Mouse (Mus musculus) hindbrain, postnatal 0 days (tissue): ENCODE data around the gene Lrch4. TPM values are rescaled to one million over a fixed set of nuclear protein-coding genes. Genes with fewer than 3 reads are reported as not detected.

Experiments
- ATAC-seq: fragments of 200-750 bp; cut with Nextera tagmentation; 2 replicates; pipeline ENCODE4 v1.8.0; 2017; ENCODE audit warnings: mild to moderate bottlenecking, moderate TSS enrichment, moderate library complexity
- DNase-seq: peaks from one replicate; pipeline ENCODE4 v3.0.0-alpha.2; 2015; ENCODE audit warnings: low spot score
- H3K27ac ChIP-seq: fragments of 300-500 bp; sonication (generic); 2 replicates; pipeline ENCODE4 v1.5.1; 2014; ENCODE audit warnings: mild to moderate bottlenecking
- H3K27me3 ChIP-seq: fragments of 300-500 bp; sonication (generic); 2 replicates; pipeline ENCODE4 v1.6.1; 2014; ENCODE audit warnings: low read length, mixed read lengths; ENCODE audit not compliant: insufficient read depth
- H3K36me3 ChIP-seq: fragments of 300-500 bp; sonication (generic); 2 replicates; pipeline ENCODE4 v1.6.1; 2014; ENCODE audit warnings: low read length, mixed read lengths; ENCODE audit not compliant: insufficient read depth
- H3K4me1 ChIP-seq: fragments of 300-500 bp; sonication (generic); 2 replicates; pipeline ENCODE4 v1.6.1; 2014; ENCODE audit warnings: antibody characterized with exemption, low read length, mixed read lengths; ENCODE audit not compliant: insufficient read depth
- H3K4me2 ChIP-seq: fragments of 300-500 bp; sonication (generic); 2 replicates; pipeline ENCODE4 v1.6.1; 2014; ENCODE audit warnings: low read depth, mild to moderate bottlenecking, low read length, moderate library complexity, mixed read lengths
- H3K4me3 ChIP-seq: fragments of 300-500 bp; sonication (generic); 2 replicates; pipeline ENCODE4 v1.5.1; 2014; ENCODE audit warnings: low read length
- H3K9ac ChIP-seq: fragments of 300-500 bp; sonication (generic); replicated peaks from 2 replicates; pipeline ENCODE4 v1.6.1; 2014; ENCODE audit warnings: mild to moderate bottlenecking, low read length, moderate library complexity, mixed read lengths
- H3K9me3 ChIP-seq: fragments of 300-500 bp; sonication (generic); 2 replicates; pipeline ENCODE4 v1.6.1; 2016; ENCODE audit warnings: low read length, mixed read lengths
- CTCF ChIP-seq: IDR thresholded peaks from 2 replicates; pipeline ENCODE4 v1.5.1; 2016; ENCODE audit warnings: antibody characterized with exemption, control low read depth, low read depth
- WGBS: fragments of 180-500 bp; shearing (Covaris S2); extraction: QIAGEN DNeasy Blood & Tissue Kit; methylation state at CpG from one replicate; pipeline ENCODE4 v1.1.7; 2014; 5-methylcytosine and 5-hydroxymethylcytosine counted together
- polyA plus RNA-seq: library from polyadenylated mRNA; unstranded; fragments of >200 nt; fragmentation: Nextera tagmentation; extraction: Ambion mirVana; gene quantifications from 2 replicates; pipeline ENCODE4 v1.2.1, GENCODE M21; 2015
- total RNA-seq: library from RNA; depleted of rRNA; stranded (reverse); fragments of >200 nt; gene quantifications from 2 replicates; pipeline ENCODE4 v1.2.3, GENCODE M21; 2014

Gene Lrch4
- total and polyA plus RNA-seq, 2 experiments from 2014 or later, result 9.6 to 12.3 TPM

GRCm38 (mm10) chr5:137600619-137601364 is 28.1 kb upstream of the Lrch4 start, which contains the start of gene Mospd3:
Gene Mospd3, minus strand, starts transcription at chr5:137601058.
- no peaks in the 10 kb centered on the region; the same call in 1 of the 2 replicates for H3K36me3 ChIP-seq
- DNase-seq (peak; percentile 98), ATAC-seq (peak; percentile 96)
- peaks cover 10% of the 10 kb centered on the region; the same call in 1 of the 2 replicates for H3K4me1 ChIP-seq
- no peak for TF ChIP-seq CTCF
- peak within 1 kb of the TSS; percentile 72 for H3K4me3 ChIP-seq
- H3K9ac ChIP-seq, result peak within 1 kb of the TSS; percentile 72
- WGBS, result under 1% methylated on average over 40 of the region's 41 CpGs
- peak within 1 kb of the TSS; percentile 84 for H3K4me2 ChIP-seq
- no peaks in the 10 kb centered on the region for H3K9me3 ChIP-seq
- no peaks in the 10 kb centered on the region for H3K27me3 ChIP-seq
- H3K27ac ChIP-seq, result peak within 1 kb of the TSS; percentile 78

- Histone ChIP-seq H3K9me3 (no peaks in the 10 kb centered on the region), H3K27me3 (no peaks in the 10 kb centered on the region), H3K36me3 (no peaks in the 10 kb centered on the region; the same call in 1 of the 2 replicates), H3K4me3 (peak overlapping the region; percentile 72), H3K4me2 (peak overlapping the region; percentile 84), H3K9ac (peak overlapping the region; percentile 72; the same call in 1 of the 2 replicates), H3K4me1 (peaks cover 10% of the 10 kb centered on the region; the same call in 1 of the 2 replicates), H3K27ac (peak overlapping the region; percentile 26; the same call in 1 of the 2 replicates)
- ATAC-seq, result no peak
- TF ChIP-seq CTCF, result no peak
- under 1% methylated on average over 22 of the region's 22 CpGs for WGBS
- DNase-seq, result no peak
Observed at GRCm38 (mm10) chr5:137601365-137601729, 27.6 kb upstream of the Lrch4 start.

- Histone ChIP-seq H3K9me3 (no peaks in the 10 kb centered on the region), H3K4me2 (peak overlapping the region; percentile 41), H3K9ac (no peak overlapping the region), H3K27ac (no peak overlapping the region), H3K4me1 (peaks cover 8% of the 10 kb centered on the region; the same call in 1 of the 2 replicates), H3K27me3 (no peaks in the 10 kb centered on the region), H3K36me3 (no peaks in the 10 kb centered on the region), H3K4me3 (0 out of 2 replicates have a peak overlapping the region, but pooled peaks have one; percentile 13)
- ATAC-seq (0 out of 2 replicates have a peak, but pooled peaks have one; percentile 4), DNase-seq (no peak)
- WGBS, result 14% methylated on average over 26 of the region's 26 CpGs
- no peak for TF ChIP-seq CTCF
Observed at GRCm38 (mm10) chr5:137607860-137608653, 20.9 kb upstream of the Lrch4 start.

- H3K9ac ChIP-seq, result no peak overlapping the region
- H3K27ac ChIP-seq, result no peak overlapping the region
- H3K4me3 ChIP-seq, result 0 out of 2 replicates have a peak overlapping the region, but pooled peaks have one; percentile 13
- no peaks in the 10 kb centered on the region for H3K9me3 ChIP-seq
- ATAC-seq (no peak), DNase-seq (no peak)
- peak overlapping the region; percentile 41 for H3K4me2 ChIP-seq
- peaks cover 8% of the 10 kb centered on the region; the same call in 1 of the 2 replicates for H3K4me1 ChIP-seq
- no peaks in the 10 kb centered on the region for H3K27me3 ChIP-seq
- WGBS, result 23% methylated on average over 21 of the region's 23 CpGs
- no peak; the same call in 1 of the 2 replicates for TF ChIP-seq CTCF
- H3K36me3 ChIP-seq, result no peaks in the 10 kb centered on the region
Observed at GRCm38 (mm10) chr5:137608654-137609190, 20.2 kb upstream of the Lrch4 start.

GRCm38 (mm10) chr5:137609292-137609691 is 19.6 kb upstream of the Lrch4 start:
- 62% methylated on average over 3 of the region's 3 CpGs for WGBS
- peaks cover 8% of the 10 kb centered on the region; the same call in 1 of the 2 replicates for H3K4me1 ChIP-seq
- no peaks in the 10 kb centered on the region for H3K9me3 ChIP-seq
- H3K4me2 ChIP-seq, result no peak overlapping the region
- no peak overlapping the region for H3K27ac ChIP-seq
- no peak overlapping the region for H3K4me3 ChIP-seq
- no peaks in the 10 kb centered on the region for H3K27me3 ChIP-seq
- H3K9ac ChIP-seq, result no peak overlapping the region
- H3K36me3 ChIP-seq, result no peaks in the 10 kb centered on the region
- TF ChIP-seq CTCF, result no peak
- ATAC-seq, result no peak
- DNase-seq, result no peak

GRCm38 (mm10) chr5:137610056-137610455 is 18.9 kb upstream of the Lrch4 start:
- Histone ChIP-seq H3K9me3 (no peaks in the 10 kb centered on the region), H3K4me3 (no peak overlapping the region), H3K27me3 (no peaks in the 10 kb centered on the region), H3K9ac (no peak overlapping the region), H3K4me1 (peaks cover 8% of the 10 kb centered on the region; the same call in 1 of the 2 replicates), H3K4me2 (no peak overlapping the region), H3K36me3 (no peaks in the 10 kb centered on the region), H3K27ac (no peak overlapping the region)
- no peak for DNase-seq
- no peak for ATAC-seq
- no peak for TF ChIP-seq CTCF
- WGBS, result 68% methylated on average over 4 of the region's 4 CpGs
